Mouse (Mus musculus) ES-E14 (cell line): Measurements from ENCODE around the gene Fzd1. TPM values are rescaled to one million over a fixed set of nuclear protein-coding genes. Genes with fewer than 3 reads are reported as not detected.

Experiments used
- DNase-seq: peaks from one replicate; pipeline ENCODE4 v3.0.0-alpha.2; 2013; ENCODE audit warnings: low read depth, low spot score
- H3K27ac ChIP-seq: 2 replicates; pipeline ENCODE4 v1.5.1; 2012; ENCODE audit warnings: low read depth, mild to moderate bottlenecking, low read length, moderate library complexity, mixed read lengths; ENCODE audit not compliant: poor library complexity, insufficient read depth, severe bottlenecking
- H3K36me3 ChIP-seq: 2 replicates; pipeline ENCODE4 v1.6.1; 2012; ENCODE audit warnings: mild to moderate bottlenecking, low read length, moderate library complexity, mixed read lengths; ENCODE audit not compliant: control insufficient read depth, poor library complexity, insufficient read depth, severe bottlenecking
- H3K4me1 ChIP-seq, 2 experiments: fragments of 150-350 bp in 1 of 2; sonication (generic) in 1 of 2; 2 replicates each; pipeline ENCODE4 v1.6.1; 2012; ENCODE audit warnings: low read length in 2 of 2, mild to moderate bottlenecking in 1 of 2, mixed read lengths in 1 of 2; ENCODE audit not compliant: control insufficient read depth in 2 of 2, insufficient read depth in 2 of 2, poor library complexity in 1 of 2
- H3K4me3 ChIP-seq, 2 experiments: fragments of 150-350 bp in 1 of 2; sonication (generic) in 1 of 2; 2 replicates each; pipeline ENCODE4 v1.5.1; 2012; ENCODE audit warnings: low read length in 2 of 2, low read depth in 1 of 2, mild to moderate bottlenecking in 1 of 2, mixed read lengths in 1 of 2; ENCODE audit not compliant: insufficient read depth in 1 of 2, poor library complexity in 1 of 2, severe bottlenecking in 1 of 2
- H3K9ac ChIP-seq: 2 replicates; pipeline ENCODE4 v1.6.1; 2012; ENCODE audit warnings: low read depth, mild to moderate bottlenecking, low read length, mixed read lengths; ENCODE audit not compliant: poor library complexity, insufficient read depth, severe bottlenecking
- H3K9me3 ChIP-seq: fragments of 150-350 bp; sonication (generic); 2 replicates; pipeline ENCODE4 v1.6.1; 2012; ENCODE audit warnings: low read depth, mild to moderate bottlenecking, low read length; ENCODE audit not compliant: control insufficient read depth, insufficient read depth
- CHD2 ChIP-seq: IDR thresholded peaks from 2 replicates; pipeline ENCODE4 v1.6.1; 2014; ENCODE audit warnings: mild to moderate bottlenecking, low read depth, low read length, inconsistent platforms
- HCFC1 ChIP-seq: IDR thresholded peaks from 2 replicates; pipeline ENCODE4 v1.6.1; 2012; ENCODE audit warnings: low read length, inconsistent platforms, borderline replicate concordance; ENCODE audit not compliant: insufficient read depth
- MAFK ChIP-seq: IDR thresholded peaks from 2 replicates; pipeline ENCODE4 v1.6.1; 2014; ENCODE audit warnings: mild to moderate bottlenecking, low read depth, low read length, inconsistent platforms; ENCODE audit not compliant: insufficient read depth
- ZC3H11A ChIP-seq: IDR thresholded peaks from 2 replicates; pipeline ENCODE4 v1.6.1; 2012; ENCODE audit warnings: low read depth, mild to moderate bottlenecking, inconsistent platforms, low read length, borderline replicate concordance
- ZNF384 ChIP-seq: IDR thresholded peaks from 2 replicates; pipeline ENCODE4 v1.6.1; 2012; ENCODE audit warnings: low read depth, low read length, inconsistent platforms
- in situ Hi-C, 2 experiments: fragments of 600-800 bp; cut with MboI; formaldehyde crosslinking; loops; one replicate each; pipeline ENCODE4 v1.15.1; 2025; ENCODE audit warnings: low sequenced_read_pairs in 2 of 2, inconsistent platforms in 1 of 2; ENCODE audit not compliant: unreplicated experiment in 2 of 2
- total RNA-seq: library from RNA; depleted of rRNA; stranded (reverse); fragments of 300-350 nt; gene quantifications from 2 replicates; pipeline ENCODE4 v1.2.3, GENCODE M21; 2012

Fzd1 gene
- total RNA-seq, 1 experiment, result 3.5 TPM

- TF ChIP-seq ZC3H11A, result no peak
- DNase-seq, result peak; percentile 11
- no peaks in the 10 kb centered on the region for H3K36me3 ChIP-seq
- in situ Hi-C loops, result no loop called here
- H3K4me1 ChIP-seq, result peaks cover 2% of the 10 kb centered on the region in 2 experiments; a peak in 1 of 4 replicates
- no peaks in the 10 kb centered on the region for H3K9me3 ChIP-seq
- peak overlapping the region; percentile 64; the same call in 1 of the 2 replicates for H3K9ac ChIP-seq
- no peak overlapping the region for H3K27ac ChIP-seq
- H3K4me3 ChIP-seq, result peak overlapping the region; percentile 74 to 79
Observed at GRCm38 (mm10) chr5:4756001-4756681, 1.7 kb downstream of the Fzd1 start.

GRCm38 (mm10) chr5:4755326-4755725 lies 2.5 kb downstream of the Fzd1 start:
- Histone ChIP-seq H3K4me3 (no peak overlapping the region), H3K4me1 (peaks cover 2% of the 10 kb centered on the region in 2 experiments; a peak in 1 of 4 replicates), H3K9ac (no peak overlapping the region), H3K27ac (no peak overlapping the region), H3K9me3 (no peaks in the 10 kb centered on the region), H3K36me3 (no peaks in the 10 kb centered on the region)
- in situ Hi-C loops, result no loop called here
- TF ChIP-seq CHD2 (no peak), ZC3H11A (no peak), MAFK (no peak)
- no peak for DNase-seq

- Histone ChIP-seq H3K9ac (no peak overlapping the region), H3K27ac (no peak overlapping the region), H3K36me3 (no peaks in the 10 kb centered on the region), H3K9me3 (no peaks in the 10 kb centered on the region), H3K4me3 (no peak overlapping the region), H3K4me1 (peaks cover 2% of the 10 kb centered on the region in 2 experiments; a peak in 1 of 4 replicates)
- in situ Hi-C loops, result no loop called here
- DNase-seq, result no peak
- no peak for TF ChIP-seq ZNF384
- no peak for TF ChIP-seq CHD2
- no peak for TF ChIP-seq HCFC1
- no peak for TF ChIP-seq ZC3H11A
- TF ChIP-seq MAFK, result no peak
Observed at GRCm38 (mm10) chr5:4754701-4755281, 3.0 kb downstream of the Fzd1 start.

GRCm38 (mm10) chr5:4753161-4753560 lies 4.7 kb downstream of the Fzd1 start:
- H3K4me1 ChIP-seq, result peaks cover 2% of the 10 kb centered on the region in 2 experiments; a peak in 1 of 4 replicates
- H3K27ac ChIP-seq, result no peak overlapping the region

GRCm38 (mm10) chr5:4742722-4743121 lies 15.1 kb downstream of the Fzd1 start:
- no peaks in the 10 kb centered on the region for H3K4me1 ChIP-seq
- H3K27ac ChIP-seq, result no peak overlapping the region
- no peaks in the 10 kb centered on the region for H3K9me3 ChIP-seq
- DNase-seq, result no peak
- H3K36me3 ChIP-seq, result no peaks in the 10 kb centered on the region
- TF ChIP-seq ZNF384 (no peak), ZC3H11A (no peak), MAFK (no peak), HCFC1 (no peak), CHD2 (no peak)
- no peak overlapping the region for H3K9ac ChIP-seq
- in situ Hi-C loops, result no loop called here
- no peak overlapping the region for H3K4me3 ChIP-seq

More at GRCm38 (mm10) chr5:4753161-4753560, 4.7 kb downstream of the Fzd1 start:
- H3K9ac ChIP-seq, result no peak overlapping the region
- H3K4me3 ChIP-seq, result no peak overlapping the region
- TF ChIP-seq ZNF384 (no peak), MAFK (no peak), CHD2 (no peak), ZC3H11A (no peak), HCFC1 (no peak)
- no peaks in the 10 kb centered on the region for H3K36me3 ChIP-seq
- no peak for DNase-seq
- no peaks in the 10 kb centered on the region for H3K9me3 ChIP-seq
- in situ Hi-C loops, result no loop called here
